Comparison of ENCODE assay signal across 17 mouse cellular contexts in genomic region chr6:118014881-118015280, GRCm38 (mm10). TPM values are rescaled to one million over a fixed set of nuclear protein-coding genes. Genes with fewer than 3 reads are reported as not detected.
A peak's percentile ranks its signal among the peaks of the same experiment; 100 is the strongest.
DNase-seq lines count a peak whose midpoint lies in the region; ATAC-seq and TF ChIP-seq lines count a peak whose summit lies in the region.
"Had no signal": no experiment of that assay in that cellular context is flagged by ENCODE, and none has a peak within 500 bp of the region (broad histone marks: within the 10 kb centered on the region; RNA-seq: fewer than 3 reads in every experiment).

No protein-coding gene starts in this region.

- H3K27ac ChIP-seq in cortical plate, adult 2 months (ENCODE audit: insufficient read depth, low read length): peak overlapping the region; percentile 73
- no peak overlapping the region for H3K27ac ChIP-seq in liver, embryonic 12.5 days
- no peak overlapping the region for H3K27ac ChIP-seq in forebrain, embryonic 10.5 days
- H3K27ac ChIP-seq: limb, embryonic 12.5 days; liver, embryonic 14.5 days; neural tube, embryonic 13.5 days had no signal

- H3K4me3 ChIP-seq in cortical plate, adult 2 months (ENCODE audit: insufficient read depth, low read length): peak overlapping the region; percentile 97; the same call in 1 of the 2 replicates
- H3K4me3 ChIP-seq in liver, embryonic 12.5 days: no peak overlapping the region
- H3K4me3 ChIP-seq in forebrain, embryonic 10.5 days: no peak overlapping the region
- H3K4me3 ChIP-seq: limb, embryonic 12.5 days; neural tube, embryonic 13.5 days had no signal

- TF ChIP-seq POLR2A in cortical plate, adult 2 months (IDR thresholded peaks at IDR 0.05; ENCODE audit: extremely low read depth, insufficient read depth, low read length): no peak; the same call in 1 of the 2 replicates

- no peak for ATAC-seq in liver, embryonic 12.5 days

- H3K27me3 ChIP-seq in liver, embryonic 12.5 days (replicated peaks): peaks cover 48% of the 10 kb centered on the region
- H3K27me3 ChIP-seq in forebrain, embryonic 10.5 days (ENCODE audit: poor library complexity, severe bottlenecking): peaks cover 63% of the 10 kb centered on the region

- peaks cover 28% of the 10 kb centered on the region for H3K4me1 ChIP-seq in cortical plate, adult 2 months (ENCODE audit: control insufficient read depth, insufficient read depth, low read length)
- H3K4me1 ChIP-seq in liver, embryonic 12.5 days: no peaks in the 10 kb centered on the region
- peaks cover 24% of the 10 kb centered on the region for H3K4me1 ChIP-seq in forebrain, embryonic 10.5 days

- DNase-seq in layer of hippocampus, adult 8-10 months (ENCODE audit: low spot score in 2 of 2): peak; percentile 50 to 63
- DNase-seq in layer of hippocampus, adult 9-10 months (ENCODE audit: low spot score): no peak
- peak; percentile 60 for DNase-seq in layer of hippocampus, adult 9-11 months
- peak; percentile 85 to 89 for DNase-seq in right cerebral cortex, adult 2 months (ENCODE audit: low spot score in 2 of 2)
- no peak for DNase-seq in neural tube, embryonic 10.5 days (ENCODE audit: extremely low spot score, low spot score)
- DNase-seq in forebrain, embryonic 10.5 days (ENCODE audit: extremely low spot score, low spot score): no peak
- DNase-seq: adrenal gland, postnatal 36 days; gastrocnemius, postnatal 25 days; kidney, adult 8-10 months; kidney, postnatal 36 days; spleen, adult 18-20 months had no signal

- H3K4me2 ChIP-seq in liver, embryonic 12.5 days: no peak overlapping the region
- H3K4me2 ChIP-seq: hindbrain, embryonic 14.5 days; limb, embryonic 12.5 days; neural tube, embryonic 13.5 days had no signal

- 65% methylated on average over 4 of the region's 4 CpGs for WGBS in liver, embryonic 12.5 days (ENCODE audit: insufficient replicate concordance)
- WGBS in forebrain, embryonic 10.5 days: 84% methylated on average over 4 of the region's 4 CpGs

- H3K9me3 ChIP-seq in liver, embryonic 12.5 days (replicated peaks): no peaks in the 10 kb centered on the region
- no peaks in the 10 kb centered on the region for H3K9me3 ChIP-seq in forebrain, embryonic 10.5 days
- H3K9me3 ChIP-seq: limb, embryonic 12.5 days; neural tube, embryonic 13.5 days had no signal

- no peaks in the 10 kb centered on the region for H3K36me3 ChIP-seq in liver, embryonic 12.5 days
- no peaks in the 10 kb centered on the region for H3K36me3 ChIP-seq in forebrain, embryonic 10.5 days (replicated peaks)
- H3K36me3 ChIP-seq: limb, embryonic 12.5 days; neural tube, embryonic 13.5 days had no signal

- no peak for TF ChIP-seq CTCF in cortical plate, adult 2 months (IDR thresholded peaks at IDR 0.05; ENCODE audit: extremely low read depth, insufficient read depth, low read length)

- no peak overlapping the region for H3K9ac ChIP-seq in liver, embryonic 12.5 days
- H3K9ac ChIP-seq: hindbrain, embryonic 14.5 days; limb, embryonic 12.5 days; liver, embryonic 14.5 days; neural tube, embryonic 13.5 days had no signal

RNA-seq across cellular contexts. Expression of gene Rasgef1a, which starts 3.6 kb away (rescaled TPM):
- 100 to 1,000 TPM; 183 to 212 (median 202) TPM for total RNA-seq in layer of hippocampus, adult 8-10 months (2022)
- polyA plus RNA-seq in cortical plate, adult 2 months (2012; rRNA removed): 160 and 164 TPM in 2 replicates
- polyA plus RNA-seq in liver, embryonic 12.5 days (2016; fragmentation: Nextera tagmentation; extraction: Ambion mirVana): 0.07 TPM in 1 of 2 replicates, not detected in the other
- 0.22 TPM in 1 of 2 replicates, not detected in the other for polyA plus RNA-seq in forebrain, embryonic 10.5 days (2016; fragmentation: Nextera tagmentation; extraction: Ambion mirVana)
- polyA plus RNA-seq: limb, embryonic 12.5 days had no signal

Comparison
In these comparisons a context has a peak if more than half of its experiments do, and no peak if none do; other contexts are left out.
1. DNase-seq: peak in layer of hippocampus, adult 8-10 months (2 of 2), layer of hippocampus, adult 9-11 months (single experiment) and right cerebral cortex, adult 2 months (2 of 2); none in layer of hippocampus, adult 9-10 months (single experiment), neural tube, embryonic 10.5 days (single experiment) and forebrain, embryonic 10.5 days (single experiment).
2. RNA of gene Rasgef1a, which starts 3.6 kb away (polyA plus RNA-seq): 160 to 164 TPM in cortical plate, adult 2 months; 0.22 TPM in forebrain, embryonic 10.5 days and 0.07 TPM in liver, embryonic 12.5 days; every median in the first group is over 100 times any median in the second.